Mouse (Mus musculus) spleen, postnatal 10 days (tissue): Measurements from ENCODE around the gene 4930502E18Rik.
"Not testable (repeated sequence)": the region's sequence is repeated elsewhere in the genome, so short reads cannot be mapped to it uniquely, and the experiment has no call there.

Source experiments
- DNase-seq, 2 experiments: peaks; one replicate each; pipeline ENCODE4 v3.0.0; 2021 to 2022; ENCODE audit warnings: low spot score in 2 of 2

4930502E18Rik gene

GRCm38 (mm10) chrX:53724596-53724995 lies at the start of gene 4930502E18Rik:
Gene 4930502E18Rik, plus strand, starts transcription at chrX:53724826.
- DNase-seq, result no peak

GRCm38 (mm10) chrX:53676943-53677342 lies 47.7 kb upstream of the 4930502E18Rik start:
- peak; percentile 48 to 71 for DNase-seq

GRCm38 (mm10) chrX:53682650-53683049 lies 42.0 kb upstream of the 4930502E18Rik start:
- not testable (repeated sequence) for DNase-seq

GRCm38 (mm10) chrX:53684676-53685075 lies 40.0 kb upstream of the 4930502E18Rik start:
- DNase-seq, result not testable (repeated sequence)

- no peak for DNase-seq
Measured at GRCm38 (mm10) chrX:53692065-53692464, 32.6 kb upstream of the 4930502E18Rik start.

GRCm38 (mm10) chrX:53693141-53693540 lies 31.5 kb upstream of the 4930502E18Rik start:
- no peak for DNase-seq

GRCm38 (mm10) chrX:53694008-53694777 lies 30.4 kb upstream of the 4930502E18Rik start:
- DNase-seq, result no peak

GRCm38 (mm10) chrX:53699225-53699624 lies 25.4 kb upstream of the 4930502E18Rik start:
- no peak for DNase-seq

- DNase-seq, result no peak
Measured at GRCm38 (mm10) chrX:53702673-53703072, 22.0 kb upstream of the 4930502E18Rik start.

GRCm38 (mm10) chrX:53715942-53716322 lies 8.7 kb upstream of the 4930502E18Rik start:
- DNase-seq, result no peak

GRCm38 (mm10) chrX:53716323-53717182 lies 8.1 kb upstream of the 4930502E18Rik start:
- peak in 1 of 2 experiments; percentile 10 for DNase-seq

- DNase-seq, result no peak
Measured at GRCm38 (mm10) chrX:53728967-53729366, 4.3 kb downstream of the 4930502E18Rik start.

- no peak for DNase-seq
Measured at GRCm38 (mm10) chrX:53752851-53753250, 28.2 kb downstream of the 4930502E18Rik start.

GRCm38 (mm10) chrX:53757736-53758135 lies 33.1 kb downstream of the 4930502E18Rik start, which contains the start of gene 1700013H16Rik:
Gene 1700013H16Rik, minus strand, starts transcription at chrX:53757831.
- DNase-seq, result no peak

GRCm38 (mm10) chrX:53776276-53776675 lies 51.6 kb downstream of the 4930502E18Rik start, which contains the start of gene Zfp36l3:
Gene Zfp36l3, minus strand, starts transcription at chrX:53776394.
- DNase-seq, result no peak
